Mouse (Mus musculus) B cell, adult 2 months (primary cell): ENCODE data around the gene Il34.
"Not testable (repeated sequence)": the region's sequence is repeated elsewhere in the genome, so short reads cannot be mapped to it uniquely, and the experiment has no call there.

Source experiments
- DNase-seq, 2 experiments: peaks; one replicate each; pipeline ENCODE4 v3.0.0; 2022

The Il34 gene

GRCm38 (mm10) chr8:110810481-110811065 lies 4.8 kb upstream of the Il34 start:
- DNase-seq: no peak

GRCm38 (mm10) chr8:110809831-110810230 lies 4.1 kb upstream of the Il34 start:
- no peak for DNase-seq

- DNase-seq: no peak
These were observed 3.1 kb upstream of the Il34 start for GRCm38 (mm10) chr8:110808495-110809472.

- DNase-seq: no peak
These were observed 422 bp upstream of the Il34 start for GRCm38 (mm10) chr8:110806146-110806545.

DNA sequence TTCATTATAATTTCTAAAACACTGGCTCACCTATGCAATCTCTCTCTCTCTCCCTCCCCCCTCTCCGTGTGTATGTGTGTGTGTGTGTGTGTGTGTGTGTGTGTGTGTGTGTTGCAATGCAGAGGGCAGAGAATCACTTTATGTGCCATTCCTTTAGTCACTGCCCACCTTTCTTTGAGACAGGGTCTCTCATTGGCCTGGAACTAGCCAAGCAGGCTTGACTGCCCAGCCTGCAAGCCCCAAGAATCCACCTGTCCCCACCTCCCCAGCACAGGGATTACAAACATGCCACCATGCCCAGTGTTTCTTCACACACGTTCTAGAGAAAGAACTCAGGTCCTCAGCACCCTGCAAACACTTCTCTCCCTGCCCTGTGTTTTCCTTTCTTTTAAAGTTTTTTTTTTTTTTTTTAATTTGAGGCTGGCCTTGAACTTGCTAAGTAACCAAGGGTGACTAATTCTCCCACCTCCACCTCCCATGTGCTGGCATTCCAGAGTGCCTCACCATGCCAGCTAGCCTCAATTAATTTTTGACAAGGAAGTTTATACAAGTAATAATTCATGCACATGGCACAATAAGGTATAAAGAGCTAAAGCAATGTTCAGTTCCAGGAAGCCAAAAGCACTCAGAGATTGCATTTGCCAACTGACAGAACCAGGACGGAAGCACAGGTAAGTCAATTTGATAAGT lies 754 bp downstream of the Il34 start:
- DNase-seq: no peak

- no peak for DNase-seq
These were observed 1.9 kb downstream of the Il34 start for GRCm38 (mm10) chr8:110803856-110804255.

DNA sequence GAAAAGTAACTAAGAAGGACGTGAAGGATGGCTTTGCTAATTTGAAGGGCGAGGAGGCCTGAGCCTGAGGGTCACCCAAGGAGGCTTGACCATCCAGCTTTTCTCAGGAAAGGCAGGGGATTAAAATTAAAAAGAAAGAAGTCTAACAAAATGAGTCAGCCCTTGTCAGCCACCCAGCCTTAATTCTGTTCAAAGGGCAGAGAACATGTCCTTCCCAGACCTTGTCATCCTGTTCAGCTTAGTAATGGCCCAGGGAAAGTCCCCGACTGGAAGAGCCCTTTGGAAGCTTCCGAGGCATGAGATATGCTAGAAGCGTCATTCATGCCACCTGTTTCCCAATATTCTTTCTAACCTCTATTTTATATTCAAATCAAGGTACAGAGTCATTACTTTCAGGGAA lies 2.7 kb downstream of the Il34 start:
- no peak for DNase-seq

GRCm38 (mm10) chr8:110797086-110797485 lies 8.6 kb downstream of the Il34 start:
- DNase-seq: no peak

- no peak for DNase-seq
These were observed 11.3 kb downstream of the Il34 start for GRCm38 (mm10) chr8:110794363-110794965.

DNA sequence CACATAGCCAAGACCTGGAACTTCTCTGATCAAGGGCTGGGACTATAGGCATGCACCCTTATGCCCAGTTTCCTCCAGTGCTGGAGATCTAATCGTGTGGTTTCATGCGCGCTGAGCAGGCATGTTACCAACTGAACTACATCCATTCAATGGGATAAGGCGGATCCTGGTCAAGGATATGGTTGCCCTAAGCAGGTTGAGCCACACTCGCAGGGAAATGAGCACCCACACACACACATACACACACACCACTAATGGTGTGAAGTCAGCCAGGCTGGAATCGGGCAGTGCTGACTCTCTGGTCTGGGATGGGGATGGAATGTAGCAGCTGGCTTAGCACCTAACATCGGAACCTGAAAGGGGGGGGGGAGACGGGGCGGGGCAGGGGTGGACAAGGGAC lies 11.8 kb downstream of the Il34 start:
- no peak for DNase-seq

- DNase-seq: no peak
These were observed 12.2 kb downstream of the Il34 start for GRCm38 (mm10) chr8:110793511-110793910.

DNA sequence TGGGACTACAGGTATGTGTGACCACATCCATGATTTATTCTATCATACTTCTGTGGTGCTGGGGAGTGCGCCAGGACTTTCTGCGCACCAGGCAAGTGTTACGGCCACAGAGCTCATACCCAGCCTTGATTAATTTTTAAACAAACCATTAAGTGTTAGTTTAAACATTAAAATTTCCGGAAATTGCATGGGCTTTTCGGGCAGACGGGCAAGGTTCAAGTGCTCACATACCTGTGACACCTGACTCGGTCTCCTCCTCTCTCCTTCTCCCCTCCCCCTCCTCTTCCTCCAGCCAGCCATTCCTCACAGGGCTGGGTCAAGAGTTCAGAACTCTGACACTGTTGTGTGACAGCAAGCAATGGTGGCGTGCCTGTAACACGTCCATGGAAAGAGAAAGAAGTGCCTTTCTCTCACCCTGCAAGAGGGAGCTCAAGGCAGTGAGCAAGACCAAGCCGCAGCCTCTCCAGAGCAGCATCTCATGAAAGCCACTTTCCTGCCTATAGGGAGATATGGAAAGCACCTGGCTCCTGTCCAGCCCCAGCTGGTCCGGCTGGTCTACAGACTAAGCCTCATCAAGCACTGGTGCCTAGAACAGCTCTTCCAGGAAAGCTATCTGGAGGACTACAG lies 13.0 kb downstream of the Il34 start:
- DNase-seq: no peak

- DNase-seq: no peak
These were observed 14.6 kb downstream of the Il34 start for GRCm38 (mm10) chr8:110791164-110791563.

DNA sequence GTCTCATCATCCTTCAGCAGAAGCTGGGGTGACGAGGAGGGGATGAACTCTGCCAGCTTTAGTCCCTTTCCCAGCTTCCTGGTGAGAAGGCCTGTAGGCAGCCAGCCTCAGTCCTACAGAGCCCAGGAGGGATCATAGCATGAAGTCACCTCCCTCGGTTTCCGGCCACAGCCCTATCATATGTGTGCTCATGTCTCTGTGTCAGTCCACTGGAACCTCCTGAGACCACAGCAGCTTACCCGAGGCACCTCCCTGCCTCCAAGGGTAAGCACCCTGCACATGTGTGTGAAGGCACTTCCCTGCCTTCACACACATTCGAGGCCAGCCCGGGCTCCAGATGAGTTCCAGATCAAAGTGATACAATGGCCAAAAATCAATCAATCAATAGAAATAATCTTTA lies 15.5 kb downstream of the Il34 start:
- no peak for DNase-seq

- no peak for DNase-seq
These were observed 16.2 kb downstream of the Il34 start for GRCm38 (mm10) chr8:110789571-110789970.

- no peak for DNase-seq
These were observed 16.7 kb downstream of the Il34 start for GRCm38 (mm10) chr8:110788981-110789380.

DNA sequence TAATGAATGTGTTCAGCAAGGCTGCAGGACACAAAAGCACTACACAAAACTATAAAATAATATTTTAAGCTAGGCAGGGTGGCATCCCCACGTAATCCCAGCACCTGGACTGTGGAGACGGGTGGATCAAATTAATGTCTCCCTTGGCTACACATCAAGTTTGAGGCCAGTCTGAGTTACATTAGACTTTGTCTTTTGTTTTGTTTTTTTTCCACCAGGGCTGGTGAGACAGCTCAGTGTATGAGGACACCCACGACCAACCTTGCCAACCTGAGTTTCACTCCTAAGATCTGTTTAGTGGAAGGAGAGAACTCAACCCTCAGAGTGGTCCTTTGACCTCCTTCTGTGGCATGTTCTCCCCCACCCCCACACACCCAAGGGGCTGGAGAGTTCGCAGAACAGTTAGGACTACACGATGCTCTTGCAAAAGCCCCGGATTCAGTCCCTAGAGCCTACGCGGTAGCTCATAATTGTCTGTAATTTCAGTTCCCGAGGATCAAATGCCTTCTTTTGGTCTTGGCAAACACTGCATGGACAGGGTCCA lies 18.2 kb downstream of the Il34 start:
- DNase-seq: no peak

DNA sequence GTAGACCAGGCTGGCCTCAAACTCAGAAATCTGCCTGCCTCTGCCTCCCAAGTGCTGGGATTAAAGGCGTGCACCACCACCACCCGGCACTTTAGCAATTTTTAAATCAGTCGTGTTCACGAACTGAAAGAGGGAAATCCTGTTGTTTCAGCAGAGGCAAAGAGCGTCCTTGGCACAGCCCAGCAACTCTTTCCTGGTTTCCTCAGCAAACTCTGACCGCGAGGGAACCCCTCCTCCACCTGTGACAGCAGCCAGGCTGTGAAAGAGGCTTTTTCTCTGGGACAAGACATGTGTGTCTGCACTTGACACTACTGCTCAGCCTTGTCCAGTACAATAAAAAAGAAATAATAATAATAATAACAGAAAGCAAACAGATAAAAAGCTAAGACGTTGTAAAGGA lies 18.8 kb downstream of the Il34 start:
- no peak for DNase-seq

GRCm38 (mm10) chr8:110786501-110786900 lies 19.2 kb downstream of the Il34 start:
- DNase-seq: not testable (repeated sequence)

DNA sequence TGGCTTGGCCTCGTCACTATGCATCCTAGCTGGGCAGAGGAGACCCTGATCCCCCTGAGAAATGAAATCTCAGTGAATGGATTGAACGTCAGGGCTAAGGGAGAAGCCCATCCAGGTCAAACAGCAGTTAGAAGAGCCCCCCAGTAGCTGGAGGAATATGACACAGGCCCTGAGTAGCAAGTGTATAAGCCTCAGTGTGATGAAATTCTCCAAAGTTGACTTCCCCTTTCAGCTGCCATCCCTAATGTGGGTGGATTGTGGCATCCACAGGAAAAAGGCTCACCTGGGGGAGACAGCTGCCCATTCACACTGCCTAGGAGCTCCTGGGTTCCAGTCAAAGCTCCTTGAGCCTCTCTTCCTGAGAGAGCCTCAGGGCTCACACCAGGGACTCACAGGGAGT lies 20.4 kb downstream of the Il34 start:
- DNase-seq: no peak

DNA sequence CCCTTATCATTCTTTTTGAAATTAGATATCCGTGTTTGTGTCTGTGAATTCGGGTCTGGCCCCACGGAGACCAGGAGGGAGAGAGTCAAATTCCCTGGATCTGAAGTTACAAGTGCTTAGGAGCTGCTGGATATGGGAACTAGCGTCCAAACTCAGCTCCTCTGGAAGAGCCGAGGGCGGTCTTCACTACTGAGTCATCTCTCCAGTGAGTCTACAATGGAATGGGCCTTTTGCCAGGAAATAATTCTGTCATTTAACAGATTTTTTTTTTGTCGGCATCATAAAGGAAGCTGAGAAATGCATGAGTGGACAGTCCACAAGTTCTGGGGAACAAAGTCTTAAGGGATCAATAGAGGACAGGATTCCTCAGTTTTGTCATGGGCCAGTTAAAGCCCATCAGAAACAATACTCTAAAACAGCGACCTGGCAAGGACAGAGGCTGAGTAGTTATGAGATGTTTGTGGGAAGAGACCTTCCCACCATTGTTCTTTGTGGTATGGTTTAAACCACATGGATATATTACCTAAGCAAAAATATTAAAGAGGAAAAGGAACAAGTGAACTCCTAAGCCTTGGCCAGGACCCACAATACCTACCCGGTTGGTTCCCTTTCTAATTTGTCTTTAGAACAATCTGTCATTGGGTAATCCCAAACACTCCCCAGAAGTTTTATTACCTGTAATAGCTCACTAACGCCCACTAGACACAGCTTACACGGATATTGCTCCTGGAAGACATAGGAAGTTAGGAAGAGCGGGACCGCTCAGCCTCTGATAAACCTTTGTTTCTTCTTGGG lies 25.6 kb downstream of the Il34 start:
- DNase-seq: no peak

- no peak for DNase-seq
These were observed 29.4 kb downstream of the Il34 start for GRCm38 (mm10) chr8:110776335-110776734.
